Mouse (Mus musculus) mature B cell (primary cell): ENCODE measurements around the gene Itm2b.

Experiments used
- in situ Hi-C: fragments of 300-500 bp; cut with MboI; formaldehyde crosslinking; loops from 2 replicates; pipeline ENCODE4 v1.14.3; 2019

The Itm2b gene

DNA sequence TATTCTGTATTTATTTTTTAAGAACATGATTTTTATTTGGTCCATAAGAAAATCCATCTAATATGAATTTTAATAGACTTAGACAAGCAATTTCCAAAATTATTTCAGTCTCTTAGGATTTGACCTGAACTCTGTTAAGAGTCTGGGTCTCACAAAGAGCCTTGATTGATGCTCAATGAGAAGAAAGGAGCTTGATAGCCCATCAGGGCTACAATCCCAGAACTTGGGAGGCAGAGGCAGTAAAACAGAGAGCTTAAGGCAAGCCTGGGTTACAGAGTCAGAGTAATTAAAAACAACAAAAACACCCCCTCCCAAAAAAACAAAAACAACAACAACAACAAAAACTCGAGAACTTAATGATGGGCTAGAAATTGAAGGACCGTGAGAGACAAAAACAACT is 61.1 kb downstream of the Itm2b start:
- in situ Hi-C loops: no loop called here

DNA sequence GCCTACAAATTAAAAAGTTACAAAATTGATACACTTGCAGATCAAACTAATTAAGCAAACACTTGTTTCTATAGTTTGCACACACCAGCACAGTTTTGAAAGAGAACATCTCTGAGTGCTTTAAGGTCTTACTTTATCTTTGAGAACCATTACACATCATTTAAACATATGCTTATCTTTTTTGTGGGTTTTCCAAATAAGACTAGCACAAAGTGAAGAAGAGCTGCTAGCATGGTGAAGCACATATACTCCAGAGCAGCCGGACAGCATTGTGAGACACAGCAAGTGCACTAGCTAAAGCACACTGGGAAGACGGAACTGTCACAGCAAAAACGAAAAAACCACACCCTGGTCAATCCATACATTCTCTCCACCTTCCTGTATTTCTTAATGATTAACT is 62.9 kb downstream of the Itm2b start:
- in situ Hi-C loops: no loop called here

DNA sequence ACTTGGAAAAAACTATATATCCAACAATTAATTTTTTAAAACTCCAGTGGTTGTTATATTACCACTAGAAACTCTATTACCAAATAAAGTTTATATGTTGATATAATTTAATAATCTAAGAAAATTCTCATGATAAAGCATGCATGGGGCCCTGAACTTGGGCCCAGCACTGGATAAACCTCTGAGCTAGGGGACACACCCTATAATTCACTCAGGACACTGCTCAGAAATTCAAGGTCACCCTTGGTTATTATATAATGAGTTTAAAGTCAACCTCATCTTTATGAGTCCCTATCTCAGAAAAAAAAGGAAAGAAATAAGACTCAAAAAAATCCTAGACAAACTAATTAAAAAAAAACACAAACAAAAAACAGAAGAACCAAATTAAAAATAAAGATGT is 68.2 kb downstream of the Itm2b start:
- in situ Hi-C loops: no loop called here

DNA sequence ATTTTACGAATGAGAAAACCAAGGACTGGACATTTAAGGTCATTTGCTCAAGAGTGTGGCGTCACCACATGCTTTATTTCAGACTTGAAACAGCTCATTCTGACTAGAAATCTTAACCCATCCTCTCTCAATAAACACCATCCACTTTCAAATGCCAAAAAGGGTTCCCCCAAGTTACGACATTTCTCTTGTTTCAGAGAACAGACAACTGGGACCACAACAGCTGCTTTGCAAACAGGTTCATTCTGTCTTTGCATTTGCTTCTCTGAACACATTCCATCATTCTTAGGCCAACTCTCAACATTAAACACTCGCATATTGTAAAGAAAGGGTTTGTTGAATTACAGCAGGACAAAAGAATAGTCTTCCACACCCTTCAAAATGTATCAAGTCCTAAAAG is 71.2 kb downstream of the Itm2b start:
- in situ Hi-C loops: no loop called here

DNA sequence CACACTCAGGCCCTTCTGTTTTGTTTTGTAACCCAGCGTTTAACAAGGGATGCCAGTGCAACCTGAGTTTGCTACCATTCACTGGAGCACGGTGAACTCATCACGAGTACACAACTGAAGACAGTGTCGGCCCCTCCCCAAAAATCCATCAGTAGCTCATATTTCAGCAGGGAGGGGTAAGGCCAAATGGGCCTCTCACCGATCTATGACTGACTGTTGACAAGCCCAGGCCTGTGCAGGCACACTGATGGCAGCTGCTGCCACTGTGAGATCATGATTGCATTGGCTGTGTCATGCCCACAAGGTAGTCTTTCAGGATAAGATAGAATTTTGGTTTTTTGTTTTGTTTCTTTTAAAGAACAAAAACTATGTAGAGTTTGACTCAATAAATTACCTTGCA is 71.7 kb downstream of the Itm2b start:
- in situ Hi-C loops: no loop called here

DNA sequence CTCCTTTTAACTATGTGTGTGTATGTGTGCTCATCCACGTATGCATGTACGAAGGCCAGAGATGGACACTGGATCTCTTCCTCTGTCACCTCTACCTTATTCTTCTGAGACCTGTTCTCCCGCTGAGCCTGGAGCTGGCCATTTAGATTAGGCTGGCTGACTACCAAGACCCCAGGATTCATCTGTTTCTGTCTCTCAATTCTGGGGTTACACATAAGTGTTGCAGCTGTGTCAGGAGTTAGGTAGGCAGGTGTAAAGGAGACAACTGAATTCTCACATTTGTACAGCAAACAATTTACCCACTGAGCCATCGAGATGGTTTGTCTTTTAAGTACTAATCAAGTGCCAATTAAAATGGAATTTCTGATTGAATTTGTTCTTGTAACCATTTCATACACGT is 72.2 kb downstream of the Itm2b start:
- in situ Hi-C loops: no loop called here
